Comparison of ENCODE assay signal across 1 mouse cellular context in the genomic region with DNA sequence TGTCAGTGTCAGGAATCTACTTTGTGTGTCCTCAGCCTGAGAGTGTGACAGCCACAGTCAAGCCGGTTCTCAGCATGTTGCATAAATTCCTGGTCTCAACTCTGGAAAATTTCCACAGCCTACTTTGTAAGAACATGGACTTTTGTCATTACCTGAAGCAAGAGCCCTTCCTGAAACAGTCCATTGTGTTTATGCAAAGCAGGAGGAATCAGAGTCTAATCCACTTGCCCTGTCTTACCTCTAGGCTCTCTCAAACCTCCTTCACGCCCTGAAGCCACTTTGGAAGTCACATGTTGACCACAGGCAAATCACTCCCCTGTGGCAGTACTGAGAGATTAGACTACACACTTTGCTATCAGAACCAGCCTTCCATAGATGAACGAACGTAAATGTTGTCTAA.
TF ChIP-seq lines count a peak whose summit lies in the region.

No protein-coding gene starts in this region.

TF ChIP-seq in ES-E14, 5 proteins besides CTCF, POLR2A, EP300 and RAD21 (continued from another document):
- TF ChIP-seq ZC3H11A (IDR thresholded peaks at IDR 0.05; ENCODE audit: borderline replicate concordance, low read depth, low read length) = no peak
